Mouse (Mus musculus): Measurements from ENCODE around the gene 2610528J11Rik.
"Not testable (repeated sequence)": the region's sequence is repeated elsewhere in the genome, so short reads cannot be mapped to it uniquely, and the experiment has no call there.

The 2610528J11Rik gene

GRCm38 (mm10) chr4:118526408-118527334 lies at the start of gene 2610528J11Rik:
Gene 2610528J11Rik, plus strand, starts transcription at chr4:118526999.
- no peak for DNase-seq (ENCODE audit: inconsistent age in 2 of 2, low spot score in 1 of 2)

GRCm38 (mm10) chr4:118489717-118490132 lies 37.1 kb upstream of the 2610528J11Rik start, which contains the start of gene Tie1:
Gene Tie1, minus strand, starts transcription at chr4:118490061.
- DNase-seq (ENCODE audit: inconsistent age in 2 of 2, low spot score in 1 of 2) = peak; percentile 75 to 77

GRCm38 (mm10) chr4:118490461-118490860 lies 36.3 kb upstream of the 2610528J11Rik start:
- no peak for DNase-seq (ENCODE audit: inconsistent age in 2 of 2, low spot score in 1 of 2)

- DNase-seq (ENCODE audit: inconsistent age in 2 of 2, low spot score in 1 of 2) = peak; percentile 29 to 51
Observed at GRCm38 (mm10) chr4:118500171-118500724, 26.6 kb upstream of the 2610528J11Rik start.

GRCm38 (mm10) chr4:118500792-118501191 lies 26.0 kb upstream of the 2610528J11Rik start:
- peak in 1 of 2 experiments; percentile 39 for DNase-seq (ENCODE audit: inconsistent age in 2 of 2, low spot score in 1 of 2)

GRCm38 (mm10) chr4:118505551-118505950 lies 21.2 kb upstream of the 2610528J11Rik start:
- peak in 1 of 2 experiments; percentile 44 for DNase-seq (ENCODE audit: inconsistent age in 2 of 2, low spot score in 1 of 2)

- not testable (repeated sequence) for DNase-seq (ENCODE audit: inconsistent age in 2 of 2, low spot score in 1 of 2)
Observed at GRCm38 (mm10) chr4:118507171-118507570, 19.6 kb upstream of the 2610528J11Rik start.

GRCm38 (mm10) chr4:118509050-118509449 lies 17.7 kb upstream of the 2610528J11Rik start:
- DNase-seq (ENCODE audit: inconsistent age in 2 of 2, low spot score in 1 of 2) = peak; percentile 17 to 56

GRCm38 (mm10) chr4:118516699-118517496 lies 9.9 kb upstream of the 2610528J11Rik start:
- DNase-seq (ENCODE audit: inconsistent age in 2 of 2, low spot score in 1 of 2) = peak; percentile 27 to 34

- no peak for DNase-seq (ENCODE audit: inconsistent age in 2 of 2, low spot score in 1 of 2)
Observed at GRCm38 (mm10) chr4:118517497-118518146, 9.2 kb upstream of the 2610528J11Rik start.

- no peak for DNase-seq (ENCODE audit: inconsistent age in 2 of 2, low spot score in 1 of 2)
Observed at GRCm38 (mm10) chr4:118518208-118518607, 8.6 kb upstream of the 2610528J11Rik start.

- no peak for DNase-seq (ENCODE audit: inconsistent age in 2 of 2, low spot score in 1 of 2)
Observed at GRCm38 (mm10) chr4:118522248-118522647, 4.6 kb upstream of the 2610528J11Rik start.

GRCm38 (mm10) chr4:118523976-118524375 lies 2.8 kb upstream of the 2610528J11Rik start:
- no peak for DNase-seq (ENCODE audit: inconsistent age in 2 of 2, low spot score in 1 of 2)

- no peak for DNase-seq (ENCODE audit: inconsistent age in 2 of 2, low spot score in 1 of 2)
Observed at GRCm38 (mm10) chr4:118525779-118526178, 1.0 kb upstream of the 2610528J11Rik start.

GRCm38 (mm10) chr4:118527335-118527681 lies 509 bp downstream of the 2610528J11Rik start:
- DNase-seq (ENCODE audit: inconsistent age in 2 of 2, low spot score in 1 of 2) = no peak

- no peak for DNase-seq (ENCODE audit: inconsistent age in 2 of 2, low spot score in 1 of 2)
Observed at GRCm38 (mm10) chr4:118527720-118528119, 921 bp downstream of the 2610528J11Rik start.

- no peak for DNase-seq (ENCODE audit: inconsistent age in 2 of 2, low spot score in 1 of 2)
Observed at GRCm38 (mm10) chr4:118532663-118533062, 5.9 kb downstream of the 2610528J11Rik start.

- no peak for DNase-seq (ENCODE audit: inconsistent age in 2 of 2, low spot score in 1 of 2)
Observed at GRCm38 (mm10) chr4:118533156-118533555, 6.4 kb downstream of the 2610528J11Rik start.

GRCm38 (mm10) chr4:118533605-118534004 lies 6.8 kb downstream of the 2610528J11Rik start:
- no peak for DNase-seq (ENCODE audit: inconsistent age in 2 of 2, low spot score in 1 of 2)

- DNase-seq (ENCODE audit: inconsistent age in 2 of 2, low spot score in 1 of 2) = no peak
Observed at GRCm38 (mm10) chr4:118535610-118536009, 8.8 kb downstream of the 2610528J11Rik start.

- no peak for DNase-seq (ENCODE audit: inconsistent age in 2 of 2, low spot score in 1 of 2)
Observed at GRCm38 (mm10) chr4:118537801-118538200, 11.0 kb downstream of the 2610528J11Rik start.
